Mouse (Mus musculus) urinary bladder, adult 2 months (tissue): Measurements from ENCODE around the gene Mfsd2a. TPM values are rescaled to one million over a fixed set of nuclear protein-coding genes. Genes with fewer than 3 reads are reported as not detected.
"Not testable (repeated sequence)": the region's sequence is repeated elsewhere in the genome, so short reads cannot be mapped to it uniquely, and the experiment has no call there.

Experiments used
- DNase-seq: peaks from one replicate; pipeline ENCODE4 v3.0.0; 2022; ENCODE audit warnings: low spot score
- polyA plus RNA-seq: library from polyadenylated mRNA; depleted of rRNA; stranded (reverse); fragments of >200 nt; gene quantifications from 2 replicates; pipeline ENCODE4 v1.2.3, GENCODE M21; 2012; rRNA removed

Gene Mfsd2a
- polyA plus RNA-seq = 3.7 and 5.0 TPM in 2 replicates

DNA sequence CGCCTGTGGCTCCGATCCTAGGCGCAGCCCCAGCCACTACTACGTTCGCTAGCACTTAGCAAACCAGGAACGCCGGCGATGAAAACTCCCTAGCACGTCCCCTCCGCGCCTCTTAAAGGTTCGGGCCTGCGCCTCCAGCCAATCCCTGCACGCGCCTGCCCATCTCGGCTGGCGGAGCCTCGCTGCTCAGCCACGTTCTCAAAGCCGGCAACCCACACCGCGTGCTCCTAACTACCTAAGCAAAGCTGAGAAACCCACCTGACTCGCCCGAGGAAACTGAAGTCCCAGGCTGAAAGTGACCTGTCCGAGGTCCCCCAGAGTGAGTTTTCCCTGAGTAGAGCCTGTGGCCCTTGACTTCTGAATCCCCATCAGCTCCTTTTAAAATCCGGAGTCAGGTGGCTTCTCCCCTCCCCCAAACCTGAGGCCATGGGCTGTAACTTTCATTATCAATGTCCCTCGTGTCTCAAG lies at the start of gene Mfsd2a:
Mfsd2a (minus strand) TSS at position 89 of the 468 bp plus-strand sequence.
- peak; percentile 42 for DNase-seq

DNA sequence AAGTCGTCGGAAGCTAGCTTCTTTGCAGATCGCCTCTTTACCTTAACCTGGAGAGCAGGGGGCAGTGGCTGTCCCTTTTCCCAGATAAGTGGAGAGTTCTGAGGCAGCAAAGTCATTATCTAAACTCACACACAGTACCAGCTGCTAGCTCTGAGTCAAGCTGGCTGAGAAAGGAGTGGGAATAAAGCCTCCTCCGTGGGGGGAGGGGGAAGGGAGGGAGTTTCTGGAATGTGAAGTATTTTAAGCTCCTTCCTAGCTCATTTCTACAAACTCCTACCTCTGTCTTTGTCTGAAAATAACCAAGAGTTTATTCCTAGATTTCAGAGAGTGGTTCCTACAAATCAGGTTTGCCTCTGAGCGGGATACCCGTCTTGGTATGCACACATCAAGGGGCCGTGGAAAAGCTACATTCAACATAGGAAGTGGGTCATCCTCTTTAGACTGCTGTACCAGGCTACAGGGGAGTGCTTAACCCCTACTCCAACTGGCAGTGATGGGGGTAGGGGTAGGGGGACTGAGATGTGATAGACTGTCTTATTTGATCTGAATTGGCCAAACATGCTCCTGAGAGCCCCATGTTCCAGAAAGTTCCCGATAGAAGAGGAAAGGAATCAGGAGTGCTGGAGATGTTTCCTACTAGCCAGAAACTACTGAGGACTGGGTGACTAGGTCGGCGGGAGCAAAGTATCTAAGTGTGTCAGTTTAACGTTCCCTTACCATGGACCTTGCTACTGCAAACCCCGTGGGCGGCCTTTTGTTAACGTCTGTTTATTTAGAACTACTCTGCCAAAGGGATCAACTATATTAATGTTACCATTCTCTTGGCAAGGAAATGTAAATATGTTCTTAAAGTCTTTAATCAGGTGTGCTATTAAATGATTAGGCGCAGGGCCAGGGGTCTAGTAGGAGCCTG lies 44.3 kb upstream of the Mfsd2a start:
- DNase-seq = peak; percentile 15

DNA sequence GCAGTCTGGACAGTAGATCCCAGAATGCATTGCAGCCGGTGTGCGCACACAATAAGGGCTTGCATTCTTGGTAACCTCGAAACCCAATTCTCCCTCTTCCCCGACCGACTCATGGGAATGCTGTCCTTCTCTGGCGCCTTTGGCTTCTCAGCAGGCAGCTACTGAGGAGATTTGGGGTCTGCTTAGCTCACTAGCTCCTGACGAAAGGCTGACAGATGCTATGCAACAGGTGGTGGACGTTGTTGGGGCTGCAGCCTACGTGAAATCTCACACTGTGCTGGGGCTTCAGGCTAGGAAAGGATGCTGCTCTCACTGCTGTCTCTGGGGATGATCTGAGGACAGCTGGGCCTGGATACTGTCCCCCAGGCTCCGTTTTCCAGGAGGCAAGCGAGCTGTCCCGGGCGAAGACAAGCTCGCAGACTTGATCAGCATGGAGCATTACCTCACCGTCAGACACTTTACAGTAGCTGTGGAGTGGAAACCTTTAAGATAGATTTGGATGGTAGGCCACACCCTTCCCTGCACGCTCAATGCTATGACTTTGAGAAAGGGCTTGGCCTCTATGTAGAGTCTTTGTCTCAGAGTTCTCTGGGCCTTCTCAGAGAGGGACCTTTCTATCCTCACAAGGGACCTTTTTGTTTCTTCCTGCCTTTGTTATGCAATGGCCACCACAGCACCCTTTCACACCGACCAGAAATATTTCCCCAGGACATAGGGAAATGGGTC lies 39.8 kb upstream of the Mfsd2a start:
- no peak for DNase-seq

DNA sequence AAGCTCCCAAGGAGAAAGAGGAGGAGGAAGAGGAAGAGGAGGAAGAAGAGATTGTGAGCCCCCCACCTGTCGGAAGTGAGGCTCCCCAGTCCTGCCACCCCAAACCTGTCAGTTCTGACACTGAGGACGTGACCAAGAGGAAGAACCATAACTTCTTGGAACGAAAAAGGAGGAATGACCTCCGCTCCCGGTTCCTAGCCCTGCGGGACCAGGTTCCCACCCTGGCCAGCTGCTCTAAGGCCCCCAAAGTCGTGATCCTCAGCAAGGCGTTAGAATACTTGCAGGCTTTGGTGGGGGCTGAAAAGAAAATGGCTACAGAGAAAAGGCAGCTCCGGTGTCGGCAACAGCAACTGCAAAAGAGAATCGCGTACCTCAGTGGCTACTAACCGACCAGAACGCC lies 39.1 kb upstream of the Mfsd2a start:
- DNase-seq = no peak

DNA sequence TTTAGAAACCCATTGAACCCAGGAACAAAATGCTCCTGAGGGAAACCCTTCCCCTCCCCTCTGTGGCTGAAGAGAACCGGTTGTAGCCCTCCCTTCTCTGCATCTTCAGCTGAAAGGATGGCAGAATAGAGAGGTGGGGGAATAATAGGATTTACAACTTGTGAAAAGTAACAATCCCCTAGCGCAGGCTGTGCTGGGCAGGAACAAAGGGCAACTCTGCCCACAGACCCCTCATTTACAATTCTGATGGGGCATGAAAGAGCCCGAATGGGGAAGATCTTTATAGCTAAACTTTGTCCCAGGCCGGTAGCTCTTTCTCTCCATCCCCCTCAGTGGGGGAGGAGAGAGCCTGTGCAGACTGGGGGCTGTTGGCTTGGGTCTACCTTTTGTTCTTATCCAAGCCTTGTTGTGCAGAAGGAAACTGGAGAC lies 38.3 kb upstream of the Mfsd2a start:
- no peak for DNase-seq

DNA sequence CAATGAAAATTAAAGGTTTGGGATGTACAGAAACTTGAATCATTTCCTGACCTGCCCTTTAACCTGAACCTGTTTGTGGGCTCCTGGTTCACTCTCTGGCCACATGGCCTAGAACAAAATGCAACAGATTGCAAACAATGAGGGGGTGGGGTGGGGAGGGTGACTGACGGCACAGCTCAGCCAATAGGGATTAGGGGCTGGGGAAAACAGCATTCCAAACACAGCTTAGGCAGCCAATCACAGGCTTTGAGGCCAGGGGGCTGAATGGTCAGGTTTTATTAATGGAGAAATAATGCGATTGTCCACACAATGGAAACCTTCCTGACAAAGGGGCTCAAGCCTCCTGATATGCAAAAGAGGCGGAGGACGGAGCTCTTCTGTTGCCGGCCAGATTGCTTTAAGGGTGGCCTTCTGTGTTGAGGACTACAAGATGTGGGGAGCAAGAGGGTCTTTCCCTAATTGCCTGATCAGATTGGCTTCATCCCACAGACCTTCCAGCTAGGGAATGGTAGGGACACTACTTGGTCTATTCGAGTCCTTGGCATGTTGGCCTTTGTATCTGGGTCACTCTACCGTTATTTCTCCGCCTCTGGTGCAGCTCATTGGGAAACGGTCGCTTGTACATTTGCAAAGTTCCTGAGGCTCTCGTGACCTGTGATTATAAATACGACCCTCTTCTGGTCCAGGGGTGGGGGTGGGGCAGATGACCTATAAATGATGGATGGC lies 37.7 kb upstream of the Mfsd2a start:
- no peak for DNase-seq

DNA sequence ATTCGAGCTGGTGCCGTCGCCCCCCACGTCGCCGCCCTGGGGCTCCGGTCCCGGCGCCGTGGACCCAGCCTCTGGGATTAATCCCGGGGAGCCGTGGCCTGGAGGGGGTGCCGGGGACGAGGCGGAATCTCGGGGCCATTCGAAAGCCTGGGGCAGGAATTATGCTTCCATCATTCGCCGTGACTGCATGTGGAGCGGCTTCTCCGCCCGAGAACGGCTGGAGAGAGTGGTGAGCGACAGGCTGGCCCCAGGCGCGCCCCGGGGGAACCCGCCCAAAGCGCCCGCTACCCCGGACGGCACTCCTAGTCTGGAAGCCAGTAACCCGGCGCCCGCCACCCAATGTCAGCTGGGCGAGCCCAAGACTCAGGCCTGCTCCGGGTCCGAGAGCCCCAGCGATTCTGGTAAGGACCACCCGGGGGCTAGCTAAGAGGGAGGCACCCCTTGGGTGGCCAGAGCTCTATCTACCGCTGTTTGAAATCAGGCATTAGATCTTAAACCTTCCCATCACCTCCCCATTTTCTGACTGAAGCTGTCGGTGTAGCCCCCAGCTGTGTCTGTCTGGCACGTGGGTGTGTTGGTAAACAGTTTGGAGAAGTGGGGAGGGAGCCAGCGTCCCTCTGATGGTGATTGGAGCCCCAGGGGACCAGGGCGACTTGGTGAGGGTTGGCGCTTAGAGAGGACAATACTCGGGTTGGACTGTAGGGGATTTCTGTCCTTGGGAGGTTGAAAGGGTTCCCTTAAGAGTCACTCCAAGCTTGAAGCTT lies 35.8 kb upstream of the Mfsd2a start:
- DNase-seq = peak; percentile 46

DNA sequence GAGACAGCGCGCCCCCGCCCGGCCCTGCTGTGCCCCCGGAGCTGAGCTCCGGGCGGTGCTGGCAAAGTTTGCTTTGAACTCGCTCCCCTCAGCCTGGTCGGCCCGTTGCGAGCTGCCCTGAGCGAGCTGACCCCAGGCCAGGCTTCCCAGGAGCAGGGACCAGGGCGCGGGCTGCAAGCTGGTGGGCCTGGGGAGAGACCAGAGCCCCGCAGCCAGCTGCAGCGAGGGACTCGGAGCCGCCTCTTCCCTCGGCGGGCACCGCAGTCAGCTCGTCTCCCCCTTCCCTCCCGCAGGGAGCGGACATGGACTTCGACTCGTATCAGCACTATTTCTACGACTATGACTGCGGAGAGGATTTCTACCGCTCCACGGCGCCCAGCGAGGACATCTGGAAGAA lies 35.2 kb upstream of the Mfsd2a start:
- DNase-seq = peak; percentile 51

DNA sequence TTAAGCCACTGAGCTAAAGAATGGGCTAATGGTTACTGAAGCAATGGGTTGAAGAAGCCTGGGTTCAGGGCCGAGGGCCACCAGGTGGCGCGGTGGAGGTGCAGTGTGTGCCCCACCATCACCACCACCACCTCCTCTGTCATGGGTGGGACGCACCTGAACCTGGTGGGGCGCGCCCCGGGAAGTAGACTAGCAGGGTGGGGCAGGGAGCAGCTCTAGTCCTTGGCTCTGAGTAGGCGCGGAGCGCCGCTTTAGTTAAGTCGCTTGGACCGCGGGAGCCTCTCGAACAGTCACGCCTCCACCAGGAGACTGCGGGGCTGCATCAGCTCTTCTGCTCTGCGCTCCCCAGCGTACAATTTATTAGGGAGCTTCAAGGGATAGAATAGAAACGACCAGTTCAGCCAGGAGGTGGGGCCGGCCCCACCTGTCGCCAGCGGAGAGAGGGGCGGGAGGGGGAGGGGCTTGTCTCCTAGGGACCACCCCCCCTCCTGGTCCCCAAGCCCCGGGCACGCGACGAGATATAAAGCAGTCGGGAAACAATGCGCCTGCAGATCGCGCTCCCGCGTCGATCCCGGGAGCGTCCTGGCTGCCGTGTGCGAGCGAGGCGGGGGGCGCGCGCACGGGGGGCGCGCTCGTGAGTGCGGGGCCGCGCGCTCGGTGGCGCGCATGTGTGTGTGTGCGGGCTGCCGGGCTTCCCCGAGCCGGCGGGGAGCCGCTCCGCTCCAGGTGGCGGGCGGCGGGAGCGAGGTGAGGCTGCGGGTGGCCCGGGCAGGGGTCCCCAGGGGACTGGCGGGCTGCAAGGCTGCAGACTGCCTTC lies 34.6 kb upstream of the Mfsd2a start, which contains the start of gene Mycl:
Mycl (plus strand) TSS at position 249 of the 817 bp plus-strand sequence.
- peak; percentile 79 for DNase-seq

DNA sequence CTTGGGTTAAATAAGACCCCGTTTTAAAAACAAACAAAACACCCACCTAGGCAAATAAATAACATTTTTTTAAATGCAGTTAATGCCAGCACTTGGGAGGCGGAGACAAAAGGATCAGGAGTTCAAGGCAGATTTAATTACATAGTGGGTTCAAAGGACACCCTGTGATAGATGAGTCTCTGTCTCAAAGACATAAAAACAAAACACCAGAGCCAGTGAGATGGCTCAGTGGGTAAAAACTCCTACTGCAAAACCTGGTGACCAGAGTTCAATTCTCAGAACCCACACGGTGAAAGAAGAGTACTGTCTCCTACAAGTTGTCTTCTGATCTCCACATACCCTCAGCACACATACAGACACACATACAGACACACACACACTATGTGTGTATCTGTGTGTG lies 31.3 kb upstream of the Mfsd2a start:
- DNase-seq = no peak

DNA sequence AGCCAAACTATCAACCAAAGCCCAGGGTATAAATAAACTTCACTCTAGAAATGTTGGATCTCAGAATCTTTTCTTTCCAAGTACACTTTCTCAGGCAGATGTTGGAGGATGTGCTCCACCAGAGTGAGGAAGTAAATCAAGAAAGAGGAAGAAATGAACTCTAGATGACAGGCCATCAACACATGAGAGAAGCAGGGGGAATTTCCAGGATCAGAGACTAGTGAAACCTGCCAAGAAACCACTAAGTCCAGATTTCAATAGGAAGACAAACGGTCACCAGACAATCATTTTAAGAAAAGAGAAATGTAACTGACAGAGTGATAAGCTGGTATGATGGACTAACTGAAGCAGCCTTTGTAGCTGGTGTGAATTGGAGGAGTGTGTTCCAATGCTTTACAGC lies 30.2 kb upstream of the Mfsd2a start:
- DNase-seq = no peak

DNA sequence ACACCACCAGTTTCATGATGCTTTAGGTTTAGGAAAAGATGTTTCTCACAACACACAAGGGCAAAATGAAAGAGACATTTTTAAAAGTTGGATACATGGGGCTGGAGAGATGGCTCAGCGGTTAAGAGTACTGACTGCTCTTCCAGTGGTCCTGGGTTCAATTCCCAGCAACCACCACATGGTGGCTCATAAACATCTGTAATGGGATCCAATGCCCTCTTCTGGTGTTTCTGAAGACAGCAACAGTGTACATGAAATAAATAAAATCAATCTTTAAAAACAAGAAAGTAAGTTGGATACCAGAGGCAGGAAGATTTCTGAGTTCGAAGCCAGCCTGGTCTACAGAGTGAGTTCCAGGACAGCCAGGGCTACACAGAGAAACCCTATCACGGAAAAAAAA lies 27.0 kb upstream of the Mfsd2a start:
- DNase-seq = not testable (repeated sequence)

DNA sequence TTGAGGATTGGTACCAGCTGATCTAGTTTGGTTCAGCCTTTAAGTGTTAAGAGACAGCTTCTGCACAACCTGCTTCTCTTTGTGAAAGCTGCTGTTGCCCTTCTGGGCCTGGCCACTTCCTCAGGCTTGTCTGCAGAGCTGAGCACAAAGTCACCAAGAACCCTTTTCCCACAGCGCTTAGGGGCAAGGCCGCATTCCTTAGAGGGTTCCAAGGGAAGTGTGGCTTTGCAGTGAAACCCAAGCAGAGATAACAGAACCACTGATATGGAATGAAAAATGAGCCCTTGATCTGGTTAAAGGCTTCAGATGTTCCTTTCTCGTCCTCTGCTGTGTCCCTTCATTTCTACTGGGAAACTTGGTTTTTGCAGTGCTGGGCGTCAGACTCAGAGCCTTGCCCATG lies 26.4 kb upstream of the Mfsd2a start:
- no peak for DNase-seq

DNA sequence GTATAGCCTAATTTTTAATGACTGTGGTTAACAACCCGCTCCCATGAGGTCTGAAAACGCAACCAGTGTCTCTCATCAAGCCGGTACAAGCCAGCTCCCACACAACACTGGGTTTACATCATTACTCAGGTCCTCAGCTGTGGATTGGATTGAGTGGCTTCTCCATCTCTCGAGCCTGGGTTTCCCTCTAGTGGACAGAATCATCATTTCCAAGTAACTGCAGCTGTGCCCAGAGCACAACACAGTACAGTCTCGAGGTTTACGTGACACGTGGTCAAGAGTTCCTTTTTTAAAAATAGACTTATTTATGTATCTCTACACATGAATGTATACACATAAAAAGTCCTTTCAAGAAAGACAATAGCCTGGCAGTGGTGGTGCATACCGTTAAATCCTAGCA lies 24.1 kb upstream of the Mfsd2a start:
- DNase-seq = no peak

DNA sequence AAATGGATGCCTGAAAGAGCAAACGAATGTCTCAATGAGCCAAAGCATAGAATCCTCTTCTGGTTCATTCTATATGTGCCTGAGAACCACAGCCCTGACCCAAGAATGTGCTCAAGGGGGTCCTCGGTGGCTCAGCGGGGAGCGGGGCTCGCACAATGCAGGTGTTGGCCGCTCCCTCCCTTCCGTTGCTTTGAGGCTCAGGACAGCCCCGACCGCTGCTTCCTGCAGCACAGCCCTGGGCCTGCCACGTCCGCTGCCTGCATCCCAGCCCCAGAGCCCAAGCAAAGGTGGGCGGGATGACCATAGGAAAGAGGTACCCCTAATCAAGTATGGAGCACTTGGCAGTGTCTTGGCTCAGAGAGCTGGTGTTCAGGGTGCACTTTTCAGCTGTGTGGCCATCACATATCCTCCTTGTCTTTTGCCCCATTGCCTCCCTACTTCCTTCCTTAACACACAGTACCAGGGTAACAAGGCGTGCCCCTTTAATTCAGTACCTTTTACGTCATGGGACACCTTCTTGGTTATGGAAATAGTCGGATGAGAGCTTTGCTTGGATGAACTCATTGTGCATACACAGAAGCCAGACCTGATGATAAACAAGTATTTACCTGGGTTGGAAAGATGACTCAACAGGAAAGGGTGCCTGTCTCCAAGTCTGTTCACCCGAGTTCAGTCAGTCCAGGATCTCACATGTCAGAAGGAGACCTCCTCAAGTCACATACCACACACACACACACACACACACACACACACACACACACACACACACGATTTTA lies 22.7 kb upstream of the Mfsd2a start:
- DNase-seq = no peak

DNA sequence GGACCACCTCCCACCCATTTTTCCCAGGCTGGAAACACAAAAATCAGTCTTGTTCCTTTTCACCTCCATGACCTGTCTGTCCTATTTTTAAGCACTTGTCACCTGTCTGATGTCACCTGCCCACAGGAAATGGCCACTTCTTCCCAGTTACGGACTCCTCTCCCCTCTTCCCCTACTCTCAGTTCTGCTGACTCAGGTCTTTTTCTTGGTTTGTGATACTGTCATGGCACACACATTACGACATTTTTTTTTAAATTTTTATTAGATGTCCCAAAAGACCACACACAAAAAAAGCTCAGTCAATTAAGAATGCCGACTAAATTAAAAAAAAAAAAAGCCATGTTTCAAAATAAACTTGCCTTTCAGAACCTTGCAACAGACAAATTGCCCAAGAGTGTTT lies 21.5 kb upstream of the Mfsd2a start:
- no peak for DNase-seq

DNA sequence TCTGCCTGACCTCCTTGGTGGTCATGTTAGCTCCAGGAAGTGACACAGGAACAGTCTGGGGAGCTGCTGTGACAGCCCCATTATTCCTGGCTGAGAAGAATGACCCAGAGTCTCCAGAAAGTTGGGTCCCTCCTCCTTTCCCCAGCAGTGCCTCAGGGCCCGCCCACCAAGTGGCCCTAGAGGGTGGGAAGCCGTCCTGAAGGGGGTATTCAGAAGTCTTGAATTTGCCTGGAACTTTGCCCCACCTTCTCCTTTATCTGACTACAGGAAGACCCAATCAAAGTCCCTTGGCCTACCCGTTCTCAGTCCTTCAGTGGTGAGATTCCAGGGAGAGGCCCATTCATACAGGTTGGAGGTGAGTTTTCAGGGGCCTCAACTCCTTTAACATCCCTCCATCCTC lies 20.9 kb upstream of the Mfsd2a start:
- DNase-seq = no peak

DNA sequence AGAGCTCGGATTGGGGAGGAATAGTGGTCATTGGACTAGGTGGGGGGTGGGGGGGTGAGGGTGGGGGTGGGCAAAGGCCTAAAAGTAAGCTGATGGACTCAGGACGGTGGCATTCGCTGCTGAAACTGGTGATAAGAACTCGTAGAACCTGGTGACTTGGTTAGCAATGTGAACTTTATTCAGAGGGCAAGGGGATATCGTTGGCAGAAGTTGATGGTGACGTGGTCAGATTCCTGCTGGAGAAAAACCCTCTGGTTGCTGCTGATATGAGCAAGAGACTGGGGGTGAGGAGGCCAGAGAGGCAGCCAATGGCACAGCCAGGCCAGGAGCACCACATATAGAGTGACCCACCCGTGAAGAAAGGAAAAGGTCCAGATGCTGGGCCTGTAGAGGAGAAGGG lies 20.2 kb upstream of the Mfsd2a start:
- no peak for DNase-seq

DNA sequence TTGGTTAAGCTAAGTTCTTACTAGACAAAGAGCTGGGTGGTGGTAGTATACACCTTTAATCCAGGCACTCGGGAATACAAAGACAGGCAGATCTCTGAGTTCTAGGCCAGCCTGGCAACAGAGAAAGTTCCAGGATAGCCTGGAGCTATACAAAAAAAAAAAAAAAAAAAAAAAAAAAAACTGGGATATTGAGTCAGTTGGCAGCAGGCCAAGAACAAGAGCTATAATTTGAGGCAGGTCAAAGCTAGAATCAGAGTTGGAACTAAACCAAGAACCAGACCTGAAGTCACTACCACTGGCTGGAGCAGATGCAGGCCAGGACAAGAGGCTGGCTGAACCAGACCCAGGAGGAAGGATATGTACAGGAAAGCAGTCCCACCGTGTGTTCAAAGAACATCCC lies 19.7 kb upstream of the Mfsd2a start:
- DNase-seq = no peak

DNA sequence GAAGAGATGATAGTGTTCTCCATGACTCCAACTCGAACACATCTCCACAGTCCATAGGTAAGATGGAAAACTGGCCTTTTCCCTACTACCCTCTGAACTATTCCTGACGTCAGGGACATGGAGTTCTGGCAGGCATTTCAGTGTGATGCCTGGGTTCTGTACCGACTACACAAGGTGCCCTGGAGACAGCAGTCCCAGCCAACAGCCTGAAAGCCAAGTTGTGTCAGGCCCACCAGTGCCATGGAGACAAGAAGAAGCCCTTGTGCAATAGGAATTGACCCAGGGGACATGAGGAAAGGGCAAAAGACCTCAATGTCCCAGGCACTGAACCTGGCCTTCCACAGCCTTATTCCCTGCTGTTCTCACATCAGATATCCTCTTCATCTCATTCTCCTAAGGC lies 18.8 kb upstream of the Mfsd2a start:
- no peak for DNase-seq
